Mouse (Mus musculus) liver, embryonic 14.5 days (tissue): Measurements from ENCODE around the gene Nanos1.

ENCODE experiments used
- CTCF ChIP-seq: IDR thresholded peaks from 2 replicates; pipeline ENCODE4 v1.5.1; 2016; ENCODE audit warnings: antibody characterized with exemption, low read depth, control low read depth
- EP300 ChIP-seq: IDR thresholded peaks from 2 replicates; pipeline ENCODE4 v1.6.1; 2016; ENCODE audit warnings: antibody characterized with exemption, low read depth

GRCm38 (mm10) chr19:60789452-60789851 is 33.7 kb downstream of the Nanos1 start:
- TF ChIP-seq EP300 = no peak
- TF ChIP-seq CTCF = no peak
